ENCODE assay signal across 11 mouse cellular contexts in the genomic region with DNA sequence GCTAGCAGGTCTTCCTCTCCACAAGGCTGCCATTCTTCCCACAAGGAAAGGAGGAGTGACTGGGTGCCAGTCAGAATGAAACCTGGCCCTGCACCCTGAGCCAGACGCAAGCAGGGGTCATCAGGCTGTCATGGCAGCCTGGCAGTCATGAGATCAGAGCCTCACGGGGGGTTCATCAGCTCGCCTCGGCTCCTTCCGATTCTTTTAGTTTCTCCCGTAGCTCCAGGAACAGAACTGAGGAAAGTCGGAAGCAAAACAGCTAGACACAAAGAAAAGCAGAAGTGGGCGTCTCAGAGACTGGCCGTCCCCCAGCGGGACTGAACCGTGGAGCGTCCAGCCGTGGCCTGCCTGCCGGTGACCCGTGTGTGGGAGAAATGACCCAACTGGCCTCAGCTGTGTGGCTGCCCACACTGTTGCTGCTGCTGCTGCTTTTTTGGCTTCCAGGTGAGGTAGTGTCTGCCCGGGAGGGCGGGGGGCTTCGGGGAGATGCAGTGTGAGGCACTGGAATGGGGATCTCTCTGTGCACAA. TPM values are rescaled to one million over a fixed set of nuclear protein-coding genes. Genes with fewer than 3 reads are reported as not detected.
DNase-seq lines count a peak whose midpoint lies in the region; ATAC-seq and TF ChIP-seq lines count a peak whose summit lies in the region.
"Had no signal": no experiment of that assay in that cellular context is flagged by ENCODE, and none has a peak within 500 bp of the region (broad histone marks: within the 10 kb centered on the region; RNA-seq: fewer than 3 reads in every experiment).

Gene Cd300a (plus strand): TSS at position 51 of the 528 bp plus-strand sequence.

- no peak for ATAC-seq in lung, postnatal 0 days
- ATAC-seq in liver, embryonic 12.5 days: no peak

- DNase-seq in adrenal gland, postnatal 10 days: peak; percentile 18
- no peak for DNase-seq in adrenal gland, adult 2 months
- peak; percentile 39 to 46 for DNase-seq in lung, adult 18-20 months
- DNase-seq in lung, postnatal 0 days (ENCODE audit: low spot score): no peak
- DNase-seq in monocyte, adult 2 months (ENCODE audit: low read depth in 1 of 2, low spot score in 2 of 2): peak; percentile 66 to 80
- no peak for DNase-seq in frontal cortex, adult 2 months (ENCODE audit: extremely low spot score in 1 of 2, low spot score in 1 of 2)
- no peak for DNase-seq in adrenal gland, postnatal 14 days

- no peaks in the 10 kb centered on the region for H3K27me3 ChIP-seq in lung, postnatal 0 days (replicated peaks; ENCODE audit: insufficient read depth, low read length)
- 0 out of 2 replicates have a peak, but pooled peaks cover 4% of the 10 kb centered on the region for H3K27me3 ChIP-seq in liver, embryonic 12.5 days (replicated peaks)
- H3K27me3 ChIP-seq: neural tube, embryonic 13.5 days had no signal

- no peak within 1 kb of the TSS for H3K9ac ChIP-seq in lung, postnatal 0 days (replicated peaks; ENCODE audit: low read depth)
- H3K9ac ChIP-seq in liver, embryonic 12.5 days: peak within 1 kb of the TSS; percentile 9; the same call in 1 of the 2 replicates
- H3K9ac ChIP-seq: limb, embryonic 12.5 days; neural tube, embryonic 13.5 days had no signal

- no peak within 1 kb of the TSS for H3K27ac ChIP-seq in lung, postnatal 0 days (ENCODE audit: low read length)
- peak within 1 kb of the TSS; percentile 45; the same call in 1 of the 2 replicates for H3K27ac ChIP-seq in liver, embryonic 12.5 days
- H3K27ac ChIP-seq: layer of hippocampus, adult 2 months; limb, embryonic 12.5 days; neural tube, embryonic 13.5 days had no signal

- 64% methylated on average over 18 of the region's 18 CpGs for WGBS in lung, postnatal 0 days
- 33% methylated on average over 18 of the region's 18 CpGs for WGBS in liver, embryonic 12.5 days (ENCODE audit: insufficient replicate concordance)

- H3K4me1 ChIP-seq in lung, postnatal 0 days (ENCODE audit: insufficient read depth, low read depth, low read length): no peaks in the 10 kb centered on the region
- H3K4me1 ChIP-seq in liver, embryonic 12.5 days: peaks cover 15% of the 10 kb centered on the region; the same call in 1 of the 2 replicates
- H3K4me1 ChIP-seq: limb, embryonic 12.5 days; neural tube, embryonic 13.5 days had no signal

- no peaks in the 10 kb centered on the region for H3K9me3 ChIP-seq in lung, postnatal 0 days (ENCODE audit: low read length)
- no peaks in the 10 kb centered on the region for H3K9me3 ChIP-seq in liver, embryonic 12.5 days (replicated peaks)
- H3K9me3 ChIP-seq: limb, embryonic 12.5 days; neural tube, embryonic 13.5 days had no signal

- H3K36me3 ChIP-seq in lung, postnatal 0 days (ENCODE audit: insufficient read depth, low read length): no peaks in the 10 kb centered on the region
- no peaks in the 10 kb centered on the region for H3K36me3 ChIP-seq in liver, embryonic 12.5 days
- H3K36me3 ChIP-seq: limb, embryonic 12.5 days; neural tube, embryonic 13.5 days had no signal

- no peak for TF ChIP-seq EP300 in lung, postnatal 0 days (IDR thresholded peaks at IDR 0.05)

- no peak within 1 kb of the TSS for H3K4me2 ChIP-seq in lung, postnatal 0 days (replicated peaks; ENCODE audit: low read depth, low read length)
- H3K4me2 ChIP-seq in liver, embryonic 12.5 days: peak within 1 kb of the TSS; percentile 51
- H3K4me2 ChIP-seq: limb, embryonic 12.5 days; neural tube, embryonic 13.5 days had no signal

- H3K4me3 ChIP-seq in lung, postnatal 0 days (ENCODE audit: low read depth, low read length): no peak within 1 kb of the TSS
- peak within 1 kb of the TSS; percentile 28 for H3K4me3 ChIP-seq in liver, embryonic 12.5 days
- H3K4me3 ChIP-seq: layer of hippocampus, adult 2 months; limb, embryonic 12.5 days; neural tube, embryonic 13.5 days had no signal

- no peak for TF ChIP-seq CTCF in lung, postnatal 0 days (IDR thresholded peaks at IDR 0.05)

RNA-seq across cellular contexts. Expression of gene Cd300a, which starts in this region (rescaled TPM):
- 1 to 10 TPM; 1.3 to 1.5 TPM for total RNA-seq in adrenal gland, postnatal 10 days (2021)
- total RNA-seq in adrenal gland, adult 2 months (2021): 1 to 10 TPM; 1.5 TPM
- polyA plus RNA-seq in adrenal gland, adult 2 months (2012; rRNA removed): 0.80 and 0.81 TPM in 2 replicates
- 4.6 and 5.9 TPM in 2 replicates for polyA plus RNA-seq in lung, postnatal 0 days (2015; fragmentation: Nextera tagmentation; extraction: Ambion mirVana)
- 3.7 and 4.6 TPM in 2 replicates for polyA plus RNA-seq in liver, embryonic 12.5 days (2016; fragmentation: Nextera tagmentation; extraction: Ambion mirVana)
- polyA plus RNA-seq in frontal cortex, adult 2 months (2012; rRNA removed): 0.54 and 0.57 TPM in 2 replicates
- total RNA-seq in adrenal gland, postnatal 14 days (2021): 1.1 and 2.2 TPM in 2 replicates

Comparison
In these comparisons a context has a peak if more than half of its experiments do, and no peak if none do; other contexts are left out.
1. DNase-seq: peak in adrenal gland, postnatal 10 days (single experiment), lung, adult 18-20 months (2 of 2) and monocyte, adult 2 months (2 of 2); none in adrenal gland, adult 2 months (single experiment), lung, postnatal 0 days (single experiment), frontal cortex, adult 2 months (0 of 2) and adrenal gland, postnatal 14 days (single experiment).